Mouse (Mus musculus) myocyte (in vitro differentiated cells): ENCODE results near the gene Cst6. TPM values are rescaled to one million over a fixed set of nuclear protein-coding genes. Genes with fewer than 3 reads are reported as not detected.

Experiments
- H3K27me3 ChIP-seq: one replicate; pipeline ENCODE4 v1.6.1; 2011; ENCODE audit not compliant: control insufficient read depth, insufficient read depth, insufficient read length
- H3K36me3 ChIP-seq: one replicate; pipeline ENCODE4 v1.6.1; 2011; ENCODE audit not compliant: control insufficient read depth, insufficient read depth
- H3K4me2 ChIP-seq: one replicate; pipeline ENCODE4 v1.6.1; 2011; ENCODE audit warnings: low read depth, control low read depth
- H3K4me3 ChIP-seq: one replicate; pipeline ENCODE4 v1.5.1; 2011; ENCODE audit warnings: mild to moderate bottlenecking, control low read depth, moderate library complexity
- H3K79me2 ChIP-seq: one replicate; pipeline ENCODE4 v1.6.1; 2011; ENCODE audit not compliant: control insufficient read depth, insufficient read depth
- H3ac ChIP-seq: one replicate; pipeline ENCODE4 v1.6.1; 2011; ENCODE audit not compliant: control insufficient read depth, insufficient read length
- CEBPB ChIP-seq: IDR thresholded peaks from 2 replicates; pipeline ENCODE4 v1.6.1; 2011; ENCODE audit warnings: mild to moderate bottlenecking, moderate library complexity; ENCODE audit not compliant: poor library complexity, insufficient read depth, severe bottlenecking
- E2F4 ChIP-seq: IDR thresholded peaks from one replicate; pipeline ENCODE4 v1.6.1; 2011; ENCODE audit warnings: mild to moderate bottlenecking, control low read depth, moderate library complexity; ENCODE audit not compliant: insufficient read depth
- MAX ChIP-seq: IDR thresholded peaks from one replicate; pipeline ENCODE4 v1.6.1; 2011; ENCODE audit warnings: low read depth, mild to moderate bottlenecking, control low read depth
- MYOD1 ChIP-seq, 3 experiments: IDR thresholded peaks; one replicate each; pipeline ENCODE4 v1.6.1; 2011; ENCODE audit warnings: control low read depth in 2 of 3, low read depth in 2 of 3, mild to moderate bottlenecking in 2 of 3, moderate library complexity in 1 of 3; ENCODE audit not compliant: insufficient read length in 2 of 3, control insufficient read depth in 1 of 3
- MYOG ChIP-seq, 3 experiments: IDR thresholded peaks; one replicate each; pipeline ENCODE4 v1.6.1; 2011; ENCODE audit warnings: control low read depth in 2 of 3, low read depth in 2 of 3, mild to moderate bottlenecking in 2 of 3; ENCODE audit not compliant: insufficient read length in 2 of 3, control insufficient read depth in 1 of 3, insufficient read depth in 1 of 3
- POLR2A ChIP-seq: IDR thresholded peaks from one replicate; pipeline ENCODE4 v1.6.1; 2011; ENCODE audit warnings: low read depth, mild to moderate bottlenecking, control low read depth, moderate library complexity; ENCODE audit not compliant: insufficient read length
- POLR2AphosphoS2 ChIP-seq: IDR thresholded peaks from one replicate; pipeline ENCODE4 v1.6.1; 2011; ENCODE audit warnings: low read depth, control low read depth; ENCODE audit not compliant: insufficient read length
- REST ChIP-seq: IDR thresholded peaks from one replicate; pipeline ENCODE4 v1.6.1; 2011; ENCODE audit warnings: mild to moderate bottlenecking, control low read depth, moderate library complexity; ENCODE audit not compliant: insufficient read depth, insufficient read length
- SRF ChIP-seq: IDR thresholded peaks from one replicate; pipeline ENCODE4 v1.6.1; 2011; ENCODE audit warnings: low read depth; ENCODE audit not compliant: control insufficient read depth, insufficient read length
- TCF12 ChIP-seq: IDR thresholded peaks from one replicate; pipeline ENCODE4 v1.6.1; 2011; ENCODE audit warnings: mild to moderate bottlenecking, control low read depth; ENCODE audit not compliant: poor library complexity, insufficient read depth, severe bottlenecking
- TCF3 ChIP-seq: IDR thresholded peaks from one replicate; pipeline ENCODE4 v1.6.1; 2011; ENCODE audit warnings: low read depth, control low read depth; ENCODE audit not compliant: insufficient read length
- USF1 ChIP-seq: IDR thresholded peaks from one replicate; pipeline ENCODE4 v1.6.1; 2011; ENCODE audit warnings: low read depth, mild to moderate bottlenecking, control low read depth, moderate library complexity
- polyA plus RNA-seq: library from polyadenylated mRNA; unstranded; fragments of >200 nt; fragmentation: generic; extraction: Trizol; gene quantifications from one replicate; pipeline ENCODE4 v1.2.1, GENCODE M21; 2012; ENCODE audit warnings: missing spikeins

The Cst6 gene
- polyA plus RNA-seq, 1 experiment, result 28.0 TPM

GRCm38 (mm10) chr19:5309025-5309424 lies 40.3 kb downstream of the Cst6 start:
- no peaks in the 10 kb centered on the region for H3K36me3 ChIP-seq
- H3K27me3 ChIP-seq, result no peaks in the 10 kb centered on the region
- TF ChIP-seq CEBPB (no peak), SRF (no peak), MYOG (IDR thresholded peaks at IDR 0.05; ENCODE audit: control insufficient read depth in 1 of 3, insufficient read depth in 1 of 3, insufficient read length in 2 of 3, low read depth in 2 of 3) (no peak), POLR2A (no peak), TCF3 (no peak), TCF12 (no peak), REST (no peak), MYOD1 (IDR thresholded peaks at IDR 0.05; ENCODE audit: control insufficient read depth in 1 of 3, insufficient read length in 2 of 3, low read depth in 2 of 3) (no peak), E2F4 (no peak), POLR2AphosphoS2 (no peak), MAX (no peak), USF1 (no peak)
- no peak overlapping the region for H3K4me3 ChIP-seq
- H3K4me2 ChIP-seq, result no peak overlapping the region
- no peak overlapping the region for H3ac ChIP-seq
- H3K79me2 ChIP-seq, result no peaks in the 10 kb centered on the region

GRCm38 (mm10) chr19:5306968-5307734 lies 42.2 kb downstream of the Cst6 start:
- TF ChIP-seq TCF12 (no peak), REST (no peak), SRF (no peak), POLR2AphosphoS2 (no peak)
- no peak overlapping the region for H3ac ChIP-seq
- no peaks in the 10 kb centered on the region for H3K27me3 ChIP-seq
- H3K4me2 ChIP-seq, result no peak overlapping the region
- H3K36me3 ChIP-seq, result no peaks in the 10 kb centered on the region
- H3K4me3 ChIP-seq, result no peak overlapping the region
- H3K79me2 ChIP-seq, result no peaks in the 10 kb centered on the region

GRCm38 (mm10) chr19:5306279-5306678 lies 43.1 kb downstream of the Cst6 start:
- no peak for TF ChIP-seq MYOG (IDR thresholded peaks at IDR 0.05; ENCODE audit: control insufficient read depth in 1 of 3, insufficient read depth in 1 of 3, insufficient read length in 2 of 3, low read depth in 2 of 3)
- TF ChIP-seq POLR2AphosphoS2, result no peak
- no peak overlapping the region for H3K4me2 ChIP-seq
- H3K27me3 ChIP-seq, result no peaks in the 10 kb centered on the region
- H3K79me2 ChIP-seq, result no peaks in the 10 kb centered on the region
- H3K4me3 ChIP-seq, result no peak overlapping the region
- H3ac ChIP-seq, result no peak overlapping the region
- no peaks in the 10 kb centered on the region for H3K36me3 ChIP-seq

DNA sequence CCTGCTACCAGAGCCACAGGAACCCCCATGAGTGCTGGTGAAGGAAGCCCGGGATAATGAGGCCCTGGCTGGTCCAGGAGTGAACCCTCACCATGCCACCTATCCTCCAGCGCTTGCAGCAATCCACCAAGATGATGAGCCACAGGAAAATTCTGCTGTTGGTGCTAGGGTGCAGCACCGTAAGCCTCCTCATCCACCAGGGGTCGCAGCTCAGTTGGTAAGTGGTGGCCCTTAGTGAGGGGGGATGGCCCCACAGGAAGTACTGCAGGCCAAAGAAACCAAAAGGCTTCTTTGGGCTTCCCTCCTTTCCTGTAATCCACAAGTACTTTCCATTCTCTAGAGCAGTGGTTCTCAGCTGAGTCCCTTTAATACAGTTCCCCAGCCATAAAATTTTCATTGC lies 46.9 kb downstream of the Cst6 start:
- TF ChIP-seq MYOD1 (IDR thresholded peaks at IDR 0.05; ENCODE audit: control insufficient read depth in 1 of 3, insufficient read length in 2 of 3, low read depth in 2 of 3), result no peak
- TF ChIP-seq E2F4, result no peak
- no peak for TF ChIP-seq CEBPB
- no peak for TF ChIP-seq TCF12
- TF ChIP-seq MAX, result no peak
- TF ChIP-seq USF1, result no peak
- no peak for TF ChIP-seq REST
- TF ChIP-seq POLR2A, result no peak
- no peak for TF ChIP-seq MYOG (IDR thresholded peaks at IDR 0.05; ENCODE audit: control insufficient read depth in 1 of 3, insufficient read depth in 1 of 3, insufficient read length in 2 of 3, low read depth in 2 of 3)
- no peak for TF ChIP-seq TCF3
- no peak for TF ChIP-seq POLR2AphosphoS2
- Histone ChIP-seq H3K27me3 (no peaks in the 10 kb centered on the region), H3K79me2 (no peaks in the 10 kb centered on the region), H3K4me2 (no peak overlapping the region), H3ac (no peak overlapping the region), H3K36me3 (no peaks in the 10 kb centered on the region), H3K4me3 (no peak overlapping the region)

GRCm38 (mm10) chr19:5300588-5300987 lies 48.8 kb downstream of the Cst6 start:
- no peak overlapping the region for H3K4me2 ChIP-seq
- TF ChIP-seq REST (no peak), USF1 (no peak), TCF12 (no peak), MAX (no peak), SRF (no peak), MYOD1 (IDR thresholded peaks at IDR 0.05; ENCODE audit: control insufficient read depth in 1 of 3, insufficient read length in 2 of 3, low read depth in 2 of 3) (no peak), CEBPB (no peak), POLR2A (no peak), TCF3 (no peak), POLR2AphosphoS2 (no peak), E2F4 (no peak), MYOG (IDR thresholded peaks at IDR 0.05; ENCODE audit: control insufficient read depth in 1 of 3, insufficient read depth in 1 of 3, insufficient read length in 2 of 3, low read depth in 2 of 3) (no peak)
- no peaks in the 10 kb centered on the region for H3K27me3 ChIP-seq
- no peaks in the 10 kb centered on the region for H3K79me2 ChIP-seq
- no peak overlapping the region for H3K4me3 ChIP-seq
- no peak overlapping the region for H3ac ChIP-seq
- H3K36me3 ChIP-seq, result no peaks in the 10 kb centered on the region
